Mouse (Mus musculus): ENCODE data around the gene Crls1.

GRCm38 (mm10) chr2:132815608-132816314 is 30.7 kb upstream of the Crls1 start, which contains the start of the genes Trmt6 and Mcm8:
- TF ChIP-seq CTCF (IDR thresholded peaks at IDR 0.05; ENCODE audit: borderline replicate concordance, insufficient read depth, low read length): no peak
- TF ChIP-seq POLR2A (IDR thresholded peaks at IDR 0.05; ENCODE audit: low read depth, low read length): peak; percentile 60
